ENCODE assay signal across 19 mouse cellular contexts in the genomic region with DNA sequence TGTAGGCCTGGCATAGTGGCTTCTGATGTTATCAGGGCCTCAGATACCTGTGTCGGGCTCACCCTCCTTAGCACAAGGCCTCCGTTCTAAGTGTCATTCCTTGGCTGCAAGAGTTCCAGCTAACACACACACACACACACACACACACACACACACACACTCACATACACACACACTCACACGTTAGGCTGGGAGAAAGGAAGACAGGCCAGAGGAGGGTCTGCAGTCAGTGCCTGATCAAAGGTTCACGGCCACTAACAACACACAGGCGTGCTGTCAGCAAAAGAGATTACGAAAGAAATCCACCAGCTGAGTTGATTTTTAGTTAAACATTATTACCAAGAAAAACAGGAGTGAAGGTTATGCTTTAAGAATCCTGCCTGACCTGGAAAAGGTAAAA. TPM values are rescaled to one million over a fixed set of nuclear protein-coding genes. Genes with fewer than 3 reads are reported as not detected.
A peak's percentile ranks its signal among the peaks of the same experiment; 100 is the strongest.
DNase-seq lines count a peak whose midpoint lies in the region; ATAC-seq and TF ChIP-seq lines count a peak whose summit lies in the region.
"Had no signal": no experiment of that assay in that cellular context is flagged by ENCODE, and none has a peak within 500 bp of the region (broad histone marks: within the 10 kb centered on the region; RNA-seq: fewer than 3 reads in every experiment).

No protein-coding gene starts in this region.

- TF ChIP-seq CTCF in lung, embryonic 14.5 days (IDR thresholded peaks at IDR 0.05; ENCODE audit: low read depth), result no peak

- DNase-seq in heart, adult 18-20 months, result no peak
- no peak for DNase-seq in lung, embryonic 14.5 days
- DNase-seq in lung, postnatal 36 days, result no peak
- DNase-seq in kidney, postnatal 10 days, result peak; percentile 53
- peak; percentile 68 for DNase-seq in yolk sac, embryonic 10.5 days (ENCODE audit: low spot score)
- no peak for DNase-seq in left cerebral cortex, adult 11 months (ENCODE audit: low spot score)
- no peak for DNase-seq in ovary, postnatal 10 days (ENCODE audit: low spot score)
- DNase-seq: cerebellum, postnatal 10 days; thymus, postnatal 25 days had no signal

- H3K4me1 ChIP-seq in heart, embryonic 12.5 days (replicated peaks), result peaks cover 22% of the 10 kb centered on the region
- H3K4me1 ChIP-seq in lung, embryonic 14.5 days (ENCODE audit: insufficient read depth), result no peaks in the 10 kb centered on the region
- H3K4me1 ChIP-seq: forebrain, embryonic 13.5 days; midbrain, embryonic 13.5 days had no signal

- H3K27me3 ChIP-seq in heart, embryonic 12.5 days (replicated peaks), result no peaks in the 10 kb centered on the region
- no peaks in the 10 kb centered on the region for H3K27me3 ChIP-seq in lung, embryonic 14.5 days (ENCODE audit: insufficient read depth, low read length)
- H3K27me3 ChIP-seq: forebrain, embryonic 13.5 days; midbrain, embryonic 13.5 days; Patski had no signal

- peaks cover 27% of the 10 kb centered on the region for H3K36me3 ChIP-seq in heart, embryonic 12.5 days
- peaks cover 26% of the 10 kb centered on the region for H3K36me3 ChIP-seq in lung, embryonic 14.5 days (ENCODE audit: insufficient read depth)

- H3K9me3 ChIP-seq in heart, embryonic 12.5 days (replicated peaks), result no peaks in the 10 kb centered on the region
- H3K9me3 ChIP-seq in lung, embryonic 14.5 days (ENCODE audit: low read depth, low read length), result no peaks in the 10 kb centered on the region
- H3K9me3 ChIP-seq: forebrain, embryonic 13.5 days; midbrain, embryonic 13.5 days had no signal

- H3K9ac ChIP-seq in heart, embryonic 12.5 days, result no peak overlapping the region
- H3K9ac ChIP-seq in lung, embryonic 14.5 days, result no peak overlapping the region
- H3K9ac ChIP-seq: forebrain, embryonic 13.5 days; midbrain, embryonic 13.5 days had no signal

- H3K4me3 ChIP-seq in heart, embryonic 12.5 days, result no peak overlapping the region
- H3K4me3 ChIP-seq in lung, embryonic 14.5 days (ENCODE audit: low read depth, low read length), result no peak overlapping the region
- H3K4me3 ChIP-seq: forebrain, embryonic 13.5 days; midbrain, embryonic 13.5 days; myocyte had no signal

- H3K4me2 ChIP-seq in heart, embryonic 12.5 days, result no peak overlapping the region
- H3K4me2 ChIP-seq in lung, embryonic 14.5 days, result no peak overlapping the region
- H3K4me2 ChIP-seq: forebrain, embryonic 13.5 days; midbrain, embryonic 13.5 days had no signal

- peak overlapping the region; percentile 71 for H3K27ac ChIP-seq in heart, embryonic 12.5 days (ENCODE audit: poor library complexity, severe bottlenecking)
- H3K27ac ChIP-seq in lung, embryonic 14.5 days (ENCODE audit: low read depth), result no peak overlapping the region
- H3K27ac ChIP-seq: forebrain, embryonic 13.5 days; macrophage; midbrain, embryonic 13.5 days had no signal

- no peak for ATAC-seq in heart, embryonic 12.5 days (ENCODE audit: insufficient number of reproducible peaks, low FRiP score)
- 0 out of 2 replicates have a peak, but pooled peaks have one; percentile 25 for ATAC-seq in lung, embryonic 14.5 days (ENCODE audit: insufficient read depth)
- ATAC-seq: forebrain, embryonic 13.5 days; midbrain, embryonic 13.5 days; Patski had no signal

- WGBS in heart, embryonic 12.5 days, result 44% methylated on average over 6 of the region's 6 CpGs
- WGBS in lung, embryonic 14.5 days, result 40% methylated on average over 6 of the region's 6 CpGs

RNA-seq across cellular contexts. Expression of a gene that starts 11.4 kb away (rescaled TPM):
- 0.08 and 0.27 TPM in 2 replicates for polyA plus RNA-seq in heart, embryonic 12.5 days (2016; fragmentation: Nextera tagmentation; extraction: Ambion mirVana)
- under 1 TPM; 0.41 to 0.69 TPM for total RNA-seq in heart, adult 18-20 months (2021)
- polyA plus RNA-seq in lung, embryonic 14.5 days (2014; fragmentation: Nextera tagmentation; extraction: Ambion mirVana), result not detected in 2 replicates
- total RNA-seq: granulocyte monocyte progenitor cell, adult 5-6 weeks had no signal
- polyA plus RNA-seq: macrophage; midbrain, embryonic 13.5 days; myocyte had no signal

RNA-seq across cellular contexts. Expression of a gene that starts 18.4 kb away (rescaled TPM):
- polyA plus RNA-seq in heart, embryonic 12.5 days (2016; fragmentation: Nextera tagmentation; extraction: Ambion mirVana), result not detected in 2 replicates
- not detected for total RNA-seq in heart, adult 18-20 months (2021)
- not detected in 2 replicates for polyA plus RNA-seq in lung, embryonic 14.5 days (2014; fragmentation: Nextera tagmentation; extraction: Ambion mirVana)
- total RNA-seq: granulocyte monocyte progenitor cell, adult 5-6 weeks had no signal
- polyA plus RNA-seq: forebrain, embryonic 13.5 days; midbrain, embryonic 13.5 days; myocyte; spleen, adult 2 months had no signal

RNA-seq across cellular contexts. Expression of a gene that starts 22.7 kb away (rescaled TPM):
- polyA plus RNA-seq in heart, embryonic 12.5 days (2016; fragmentation: Nextera tagmentation; extraction: Ambion mirVana), result 45.7 TPM in 2 replicates
- total RNA-seq in heart, adult 18-20 months (2021), result 10 to 100 TPM; 67.1 TPM
- polyA plus RNA-seq in lung, embryonic 14.5 days (2014; fragmentation: Nextera tagmentation; extraction: Ambion mirVana), result 59.3 and 60.0 TPM in 2 replicates

RNA-seq across cellular contexts. Expression of a gene that starts 37.9 kb away (rescaled TPM):
- polyA plus RNA-seq in heart, embryonic 12.5 days (2016; fragmentation: Nextera tagmentation; extraction: Ambion mirVana), result not detected in 2 replicates
- not detected for total RNA-seq in heart, adult 18-20 months (2021)
- not detected in 2 replicates for polyA plus RNA-seq in lung, embryonic 14.5 days (2014; fragmentation: Nextera tagmentation; extraction: Ambion mirVana)
- total RNA-seq: granulocyte monocyte progenitor cell, adult 5-6 weeks; neutrophil, adult 5-6 weeks had no signal
- polyA plus RNA-seq: forebrain, embryonic 13.5 days; limb, embryonic 14.5 days; macrophage; midbrain, embryonic 13.5 days; myocyte; spleen, adult 2 months had no signal

RNA-seq across cellular contexts. Expression of a gene that starts 55.9 kb away (rescaled TPM):
- polyA plus RNA-seq in heart, embryonic 12.5 days (2016; fragmentation: Nextera tagmentation; extraction: Ambion mirVana), result not detected in 2 replicates
- not detected for total RNA-seq in heart, adult 18-20 months (2021)
- polyA plus RNA-seq in lung, embryonic 14.5 days (2014; fragmentation: Nextera tagmentation; extraction: Ambion mirVana), result not detected in 2 replicates
- total RNA-seq: granulocyte monocyte progenitor cell, adult 5-6 weeks; neutrophil, adult 5-6 weeks had no signal
- polyA plus RNA-seq: forebrain, embryonic 13.5 days; limb, embryonic 14.5 days; macrophage; midbrain, embryonic 13.5 days; myocyte; Patski; spleen, adult 2 months had no signal

Comparison
In these comparisons a context has a peak if more than half of its experiments do, and no peak if none do; other contexts are left out.
1. DNase-seq: peak in kidney, postnatal 10 days (single experiment) and yolk sac, embryonic 10.5 days (single experiment); none in heart, adult 18-20 months (0 of 2), lung, embryonic 14.5 days (single experiment), lung, postnatal 36 days (single experiment), left cerebral cortex, adult 11 months (single experiment) and ovary, postnatal 10 days (single experiment).